Mouse (Mus musculus) embryonic facial prominence, embryonic 15.5 days (tissue): Measurements from ENCODE around the gene Caprin2. TPM values are rescaled to one million over a fixed set of nuclear protein-coding genes. Genes with fewer than 3 reads are reported as not detected.
A peak's percentile ranks its signal among the peaks of the same experiment; 100 is the strongest.

ENCODE experiments used
- ATAC-seq: fragments of 200-750 bp; cut with Nextera tagmentation; 2 replicates; pipeline ENCODE4 v1.8.0; 2017; ENCODE audit warnings: low read depth, moderate TSS enrichment; ENCODE audit not compliant: insufficient number of reproducible peaks, low FRiP score, low TSS enrichment
- H3K27ac ChIP-seq: fragments of 300-500 bp; sonication (generic); replicated peaks from 2 replicates; pipeline ENCODE4 v1.5.1; 2015; ENCODE audit warnings: mild to moderate bottlenecking, inconsistent platforms
- H3K27me3 ChIP-seq: fragments of 300-500 bp; sonication (generic); 2 replicates; pipeline ENCODE4 v1.6.1; 2015; ENCODE audit warnings: inconsistent platforms
- H3K36me3 ChIP-seq: fragments of 300-500 bp; sonication (generic); 2 replicates; pipeline ENCODE4 v1.6.1; 2015; ENCODE audit warnings: mild to moderate bottlenecking, inconsistent platforms
- H3K4me1 ChIP-seq: fragments of 300-500 bp; sonication (generic); 2 replicates; pipeline ENCODE4 v1.6.1; 2015; ENCODE audit warnings: inconsistent platforms
- H3K4me2 ChIP-seq: fragments of 300-500 bp; sonication (generic); replicated peaks from 2 replicates; pipeline ENCODE4 v1.6.1; 2015; ENCODE audit warnings: mild to moderate bottlenecking, inconsistent platforms
- H3K4me3 ChIP-seq: fragments of 300-500 bp; sonication (generic); replicated peaks from 2 replicates; pipeline ENCODE4 v1.5.1; 2015; ENCODE audit warnings: mild to moderate bottlenecking, inconsistent platforms
- H3K9ac ChIP-seq: fragments of 300-500 bp; sonication (generic); 2 replicates; pipeline ENCODE4 v1.6.1; 2015; ENCODE audit warnings: inconsistent platforms
- H3K9me3 ChIP-seq: fragments of 300-500 bp; sonication (generic); replicated peaks from 2 replicates; pipeline ENCODE4 v1.6.1; 2016; ENCODE audit warnings: inconsistent platforms
- WGBS: fragments of 180-500 bp; shearing (Covaris S2); methylation state at CpG from one replicate; pipeline ENCODE4 v1.1.7; 2015; 5-methylcytosine and 5-hydroxymethylcytosine counted together
- polyA plus RNA-seq: library from polyadenylated mRNA; unstranded; fragments of >200 nt; fragmentation: Nextera tagmentation; extraction: Ambion mirVana; gene quantifications from 2 replicates; pipeline ENCODE4 v1.2.1, GENCODE M21; 2015

Gene Caprin2
- polyA plus RNA-seq, 1 experiment from 2014 or later, result 12.3 TPM

- H3K27me3 ChIP-seq, result no peaks in the 10 kb centered on the region
- peak overlapping the region; percentile 94 for H3K4me3 ChIP-seq
- no peaks in the 10 kb centered on the region for H3K36me3 ChIP-seq
- WGBS, result 18% methylated on average over 3 of the region's 3 CpGs
- 0 out of 2 replicates have a peak overlapping the region, but pooled peaks have one; percentile 59 for H3K9ac ChIP-seq
- H3K27ac ChIP-seq, result peak overlapping the region; percentile 52; the same call in 1 of the 2 replicates
- peaks cover 6% of the 10 kb centered on the region; the same call in 1 of the 2 replicates for H3K4me1 ChIP-seq
- peak overlapping the region; percentile 69 for H3K4me2 ChIP-seq
- no peaks in the 10 kb centered on the region for H3K9me3 ChIP-seq
- ATAC-seq, result no peak
These were observed 64.3 kb downstream of the Caprin2 start for GRCm38 (mm10) chr6:148831728-148832121.

GRCm38 (mm10) chr6:148830748-148831727 is 65.0 kb downstream of the Caprin2 start, which contains the start of gene Ipo8:
Gene Ipo8, minus strand, starts transcription at chr6:148831467.
- under 1% methylated on average over 47 of the region's 47 CpGs for WGBS
- Histone ChIP-seq H3K27ac (peak within 1 kb of the TSS; percentile 52), H3K27me3 (no peaks in the 10 kb centered on the region), H3K9ac (peak within 1 kb of the TSS; percentile 59), H3K4me2 (peak within 1 kb of the TSS; percentile 69), H3K4me3 (peak within 1 kb of the TSS; percentile 94), H3K4me1 (peaks cover 6% of the 10 kb centered on the region; the same call in 1 of the 2 replicates), H3K9me3 (no peaks in the 10 kb centered on the region), H3K36me3 (no peaks in the 10 kb centered on the region)
- peak; percentile 97 for ATAC-seq

- Histone ChIP-seq H3K4me3 (peak overlapping the region; percentile 94), H3K27me3 (no peaks in the 10 kb centered on the region), H3K27ac (no peak overlapping the region), H3K4me1 (peaks cover 6% of the 10 kb centered on the region; the same call in 1 of the 2 replicates), H3K9ac (peak overlapping the region; percentile 59), H3K36me3 (no peaks in the 10 kb centered on the region), H3K4me2 (peak overlapping the region; percentile 69), H3K9me3 (no peaks in the 10 kb centered on the region)
- 0% methylated on average over 3 of the region's 3 CpGs for WGBS
- ATAC-seq, result no peak
These were observed 65.7 kb downstream of the Caprin2 start for GRCm38 (mm10) chr6:148830355-148830747.

GRCm38 (mm10) chr6:148826119-148826518 is 69.9 kb downstream of the Caprin2 start:
- 76% methylated on average over 4 of the region's 4 CpGs for WGBS
- H3K27ac ChIP-seq, result no peak overlapping the region
- no peaks in the 10 kb centered on the region for H3K9me3 ChIP-seq
- H3K4me3 ChIP-seq, result no peak overlapping the region
- peaks cover 6% of the 10 kb centered on the region; the same call in 1 of the 2 replicates for H3K4me1 ChIP-seq
- no peak overlapping the region for H3K4me2 ChIP-seq
- peaks cover 8% of the 10 kb centered on the region; the same call in 1 of the 2 replicates for H3K36me3 ChIP-seq
- H3K9ac ChIP-seq, result no peak overlapping the region
- no peaks in the 10 kb centered on the region for H3K27me3 ChIP-seq
- no peak for ATAC-seq

- no peaks in the 10 kb centered on the region for H3K9me3 ChIP-seq
- no peak overlapping the region for H3K4me2 ChIP-seq
- peaks cover 49% of the 10 kb centered on the region for H3K36me3 ChIP-seq
- ATAC-seq, result no peak
- H3K27me3 ChIP-seq, result no peaks in the 10 kb centered on the region
- H3K9ac ChIP-seq, result no peak overlapping the region
- no peak overlapping the region for H3K4me3 ChIP-seq
- H3K4me1 ChIP-seq, result no peaks in the 10 kb centered on the region
- WGBS, result 86% methylated on average over 4 of the region's 4 CpGs
- H3K27ac ChIP-seq, result no peak overlapping the region
These were observed 77.3 kb downstream of the Caprin2 start for GRCm38 (mm10) chr6:148818624-148819343.

- Histone ChIP-seq H3K27ac (no peak overlapping the region), H3K4me3 (no peak overlapping the region), H3K27me3 (no peaks in the 10 kb centered on the region), H3K9ac (no peak overlapping the region), H3K36me3 (peaks cover 50% of the 10 kb centered on the region), H3K9me3 (no peaks in the 10 kb centered on the region), H3K4me1 (no peaks in the 10 kb centered on the region), H3K4me2 (no peak overlapping the region)
- ATAC-seq, result no peak
- WGBS, result 81% methylated on average over 5 of the region's 5 CpGs
These were observed 79.3 kb downstream of the Caprin2 start for GRCm38 (mm10) chr6:148816751-148817150.

- Histone ChIP-seq H3K27ac (no peak overlapping the region), H3K9ac (no peak overlapping the region), H3K36me3 (peaks cover 48% of the 10 kb centered on the region), H3K4me3 (no peak overlapping the region), H3K9me3 (no peaks in the 10 kb centered on the region), H3K4me1 (no peaks in the 10 kb centered on the region), H3K27me3 (no peaks in the 10 kb centered on the region), H3K4me2 (no peak overlapping the region)
- 70% methylated on average over 2 of the region's 2 CpGs for WGBS
- ATAC-seq, result no peak
These were observed 84.9 kb downstream of the Caprin2 start for GRCm38 (mm10) chr6:148811117-148811516.

- WGBS, result 86% methylated on average over 4 of the region's 4 CpGs
- no peak for ATAC-seq
- H3K36me3 ChIP-seq, result peaks cover 47% of the 10 kb centered on the region
These were observed 96.3 kb downstream of the Caprin2 start for GRCm38 (mm10) chr6:148799773-148800172.

GRCm38 (mm10) chr6:148795145-148795544 is 100.9 kb downstream of the Caprin2 start:
- Histone ChIP-seq H3K27me3 (no peaks in the 10 kb centered on the region), H3K4me1 (no peaks in the 10 kb centered on the region), H3K9me3 (no peaks in the 10 kb centered on the region), H3K36me3 (peaks cover 32% of the 10 kb centered on the region), H3K4me3 (no peak overlapping the region), H3K4me2 (no peak overlapping the region), H3K9ac (no peak overlapping the region), H3K27ac (no peak overlapping the region)
- WGBS, result 85% methylated on average over 2 of the region's 2 CpGs
- no peak for ATAC-seq

More at GRCm38 (mm10) chr6:148799773-148800172, 96.3 kb downstream of the Caprin2 start:
- Histone ChIP-seq H3K4me2 (no peak overlapping the region), H3K4me3 (no peak overlapping the region), H3K27ac (no peak overlapping the region), H3K27me3 (no peaks in the 10 kb centered on the region), H3K9ac (no peak overlapping the region), H3K9me3 (no peaks in the 10 kb centered on the region), H3K4me1 (no peaks in the 10 kb centered on the region)
